Mouse (Mus musculus) liver, postnatal 0 days (tissue): ENCODE results near the gene Rassf8.

Experiments
- CTCF ChIP-seq: sonication (generic); IDR thresholded peaks from 2 replicates; pipeline ENCODE4 v1.5.1; 2016; ENCODE audit warnings: antibody characterized with exemption, low read depth
- EP300 ChIP-seq: IDR thresholded peaks from 2 replicates; pipeline ENCODE4 v1.6.1; 2016; ENCODE audit warnings: antibody characterized with exemption, low read depth, mild to moderate bottlenecking

- TF ChIP-seq EP300 (no peak), CTCF (no peak)
These were observed 10.4 kb upstream of the Rassf8 start for GRCm38 (mm10) chr6:145736099-145736498.
